Mouse (Mus musculus) c-Kit-positive CD71-positive TER-119-negative erythroid progenitor cells, embryonic 14.5 days (primary cell): ENCODE data around the gene Cdk18.
A peak's percentile ranks its signal among the peaks of the same experiment; 100 is the strongest.

Experiments
- DNase-seq: peaks from one replicate; pipeline ENCODE4 v3.0.0-alpha.2; 2013; ENCODE audit warnings: low read depth

Cdk18 gene

GRCm38 (mm10) chr1:132150171-132150570 lies 10.7 kb upstream of the Cdk18 start:
- DNase-seq: no peak

DNA sequence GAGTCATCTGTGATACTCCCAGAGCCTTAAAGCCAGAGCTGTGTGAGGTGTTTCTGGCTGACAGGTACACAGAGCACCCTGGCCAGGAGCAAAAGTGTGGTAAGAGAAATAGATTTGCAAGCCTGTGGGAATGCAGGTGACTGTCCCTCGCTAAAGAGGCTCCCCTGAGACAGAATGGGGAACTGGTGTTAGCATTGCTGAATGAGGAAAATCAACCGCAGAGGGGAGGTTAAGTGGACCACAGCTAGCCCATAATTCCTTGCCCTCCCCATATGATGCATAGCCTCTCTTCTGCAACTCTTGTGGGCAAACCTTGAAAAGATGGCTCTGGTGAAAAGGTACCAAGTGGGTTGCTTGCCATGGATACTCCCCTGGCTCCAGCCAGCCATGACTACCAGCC lies 9.9 kb upstream of the Cdk18 start:
- DNase-seq: no peak

DNA sequence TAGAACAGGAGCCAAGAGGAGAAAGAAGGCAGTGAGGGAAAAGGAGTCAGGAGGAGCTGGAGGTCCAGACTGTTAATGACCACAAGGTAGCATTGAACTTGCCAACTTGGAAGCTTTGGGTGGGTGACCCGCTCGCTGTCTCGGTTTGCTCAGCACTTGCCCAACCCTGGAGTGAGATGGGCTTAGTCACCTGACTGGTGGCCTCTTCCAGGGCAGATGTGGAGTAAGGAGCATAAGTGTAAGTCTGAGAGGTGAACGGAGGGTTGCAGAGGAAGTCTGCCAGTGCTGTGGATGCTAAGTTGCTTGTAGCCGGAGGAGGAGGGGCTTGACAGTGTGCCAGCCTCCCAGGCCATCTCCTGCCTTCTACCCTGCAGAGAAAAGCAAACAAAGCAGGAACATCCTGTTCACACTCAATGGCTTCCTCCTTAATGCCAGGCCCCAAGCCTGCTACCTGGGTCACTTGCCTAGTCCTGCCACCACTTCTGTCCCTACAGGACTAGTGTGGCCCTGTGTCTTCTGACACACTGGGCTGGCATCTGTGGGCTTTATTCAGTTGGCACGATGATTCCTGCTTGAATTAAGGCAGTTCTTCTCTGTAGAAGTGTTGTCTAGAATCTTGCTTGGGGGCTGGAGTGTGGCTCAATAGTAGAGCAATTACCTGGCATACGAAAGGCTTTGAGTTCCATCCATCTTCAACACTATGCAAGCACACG lies 6.6 kb upstream of the Cdk18 start:
- DNase-seq: no peak

GRCm38 (mm10) chr1:132144837-132145236 lies 5.4 kb upstream of the Cdk18 start:
- no peak for DNase-seq

GRCm38 (mm10) chr1:132144223-132144622 lies 4.7 kb upstream of the Cdk18 start:
- DNase-seq: no peak

DNA sequence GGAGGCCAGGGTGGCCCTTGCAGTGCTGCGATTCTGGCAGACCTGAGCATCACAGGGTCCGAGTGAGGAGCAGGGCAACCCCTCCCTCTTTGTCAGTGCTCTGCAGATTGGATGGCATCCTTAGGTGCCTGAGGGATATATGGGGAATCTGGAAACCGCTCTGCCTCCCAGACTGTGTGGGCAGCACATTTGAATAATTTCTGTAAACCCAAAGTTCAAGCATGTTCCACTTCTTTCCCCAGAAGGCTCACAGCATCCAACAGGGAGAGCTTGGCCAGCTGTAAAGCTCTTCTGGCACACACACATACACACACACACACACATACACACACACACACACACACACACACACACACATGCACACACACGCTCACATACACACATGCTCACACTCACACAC lies 4.2 kb upstream of the Cdk18 start:
- DNase-seq: no peak

GRCm38 (mm10) chr1:132143079-132143478 lies 3.6 kb upstream of the Cdk18 start:
- DNase-seq: no peak

GRCm38 (mm10) chr1:132141753-132142152 lies 2.3 kb upstream of the Cdk18 start:
- DNase-seq: no peak

GRCm38 (mm10) chr1:132141166-132141565 lies 1.7 kb upstream of the Cdk18 start:
- no peak for DNase-seq

DNA sequence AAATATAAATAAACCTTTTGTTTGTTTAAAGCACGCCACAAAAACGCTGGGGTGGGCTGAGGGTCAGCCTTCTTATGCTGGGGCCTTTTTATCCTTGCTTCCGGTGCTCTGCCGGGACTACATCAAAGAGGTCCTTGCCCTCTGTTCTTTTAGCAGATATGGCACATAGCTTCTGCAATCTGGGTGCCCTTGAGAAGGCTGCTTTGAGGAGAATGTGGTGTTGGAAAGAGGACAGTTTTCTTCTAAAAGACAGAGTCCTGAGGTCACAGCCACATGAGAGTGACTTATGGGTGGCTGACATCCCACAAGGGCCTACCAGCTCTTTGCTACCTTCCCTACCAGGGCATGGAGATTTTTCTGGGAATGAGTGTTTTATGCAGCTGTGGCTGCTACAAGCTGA lies 1.1 kb upstream of the Cdk18 start:
- no peak for DNase-seq

- peak; percentile 41 for DNase-seq
Measured at GRCm38 (mm10) chr1:132140171-132140570, 687 bp upstream of the Cdk18 start.

- no peak for DNase-seq
Measured at GRCm38 (mm10) chr1:132138576-132139415, 688 bp downstream of the Cdk18 start.

GRCm38 (mm10) chr1:132137935-132138575 lies 1.4 kb downstream of the Cdk18 start:
- no peak for DNase-seq

GRCm38 (mm10) chr1:132136847-132137246 lies 2.6 kb downstream of the Cdk18 start:
- no peak for DNase-seq

GRCm38 (mm10) chr1:132135631-132136030 lies 3.9 kb downstream of the Cdk18 start:
- no peak for DNase-seq

- no peak for DNase-seq
Measured at GRCm38 (mm10) chr1:132128311-132128710, 11.2 kb downstream of the Cdk18 start.

- DNase-seq: no peak
Measured at GRCm38 (mm10) chr1:132125803-132126405, 13.6 kb downstream of the Cdk18 start.

- no peak for DNase-seq
Measured at GRCm38 (mm10) chr1:132125249-132125648, 14.2 kb downstream of the Cdk18 start.

GRCm38 (mm10) chr1:132123420-132124014 lies 16.0 kb downstream of the Cdk18 start:
- DNase-seq: no peak

- DNase-seq: no peak
Measured at GRCm38 (mm10) chr1:132121895-132122294, 17.6 kb downstream of the Cdk18 start.

GRCm38 (mm10) chr1:132121236-132121635 lies 18.2 kb downstream of the Cdk18 start:
- DNase-seq: peak; percentile 47

DNA sequence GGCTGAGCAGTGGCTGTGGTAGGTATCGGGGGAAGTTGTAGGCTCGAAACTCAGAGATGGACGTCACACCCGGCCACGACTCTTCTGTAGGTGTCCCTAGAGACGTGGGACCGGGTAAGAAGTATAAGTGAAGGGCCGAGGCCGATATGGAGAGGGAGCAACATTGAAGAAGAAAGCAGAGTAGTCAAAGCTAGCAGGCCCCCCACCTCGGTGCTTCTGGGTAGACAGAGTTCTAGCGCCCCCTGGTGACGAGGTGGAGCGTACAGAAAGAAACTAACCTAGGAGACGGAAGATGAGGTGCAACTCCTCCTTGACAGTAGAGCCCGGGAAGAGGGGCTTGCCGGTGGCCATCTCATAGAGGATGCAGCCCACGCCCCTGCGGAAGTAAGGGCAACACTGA lies 22.9 kb downstream of the Cdk18 start:
- peak; percentile 46 for DNase-seq
